Mouse (Mus musculus): ENCODE results near the gene Dbp. TPM values are rescaled to one million over a fixed set of nuclear protein-coding genes. Genes with fewer than 3 reads are reported as not detected.
A peak's percentile ranks its signal among the peaks of the same experiment; 100 is the strongest.

The Dbp gene
- total RNA-seq, 2 experiments from 2014 or later = 40.9 to 51.0 TPM

- DNase-seq (ENCODE audit: extremely low spot score in 1 of 2, low spot score in 2 of 2) = no peak
- intact Hi-C loops (cut with DNase I) = no loop called here
These were observed 3.4 kb downstream of the Dbp start for GRCm38 (mm10) chr7:45708221-45708761.

- intact Hi-C loops (cut with DNase I) = no loop called here
- DNase-seq (ENCODE audit: extremely low spot score in 1 of 2, low spot score in 2 of 2) = no peak
These were observed 4.1 kb downstream of the Dbp start for GRCm38 (mm10) chr7:45709036-45709435.

DNA sequence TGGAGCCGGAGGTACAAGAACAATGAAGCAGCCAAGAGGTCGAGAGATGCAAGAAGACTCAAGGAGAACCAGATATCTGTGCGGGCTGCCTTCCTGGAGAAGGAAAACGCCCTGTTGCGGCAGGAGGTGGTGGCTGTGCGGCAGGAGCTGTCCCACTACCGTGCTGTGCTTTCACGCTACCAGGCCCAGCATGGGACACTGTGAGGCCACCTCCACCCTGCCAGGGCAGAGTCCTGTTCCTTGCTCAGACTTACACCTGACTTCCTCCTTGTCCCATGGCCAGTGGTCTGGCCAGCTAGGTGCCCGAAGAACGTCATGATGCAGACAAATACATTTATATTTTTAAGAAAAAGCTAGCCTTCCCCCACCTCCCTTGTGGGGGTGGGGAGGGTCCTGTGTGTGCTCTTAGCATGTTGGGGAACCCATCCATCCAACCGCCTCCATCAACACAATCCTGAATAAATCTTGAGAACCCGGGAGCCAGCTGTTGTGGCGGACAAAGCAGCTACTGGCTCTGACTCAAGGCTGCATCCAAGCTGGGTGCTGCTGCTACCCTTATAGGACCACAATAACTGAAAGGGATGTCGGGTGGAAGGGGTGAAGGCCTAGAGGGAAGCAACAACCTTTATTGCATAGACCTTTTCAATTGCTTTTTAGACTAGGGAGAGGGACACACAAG, 4.9 kb downstream of the Dbp start:
- intact Hi-C loops (cut with DNase I) = no loop called here
- DNase-seq (ENCODE audit: extremely low spot score in 1 of 2, low spot score in 2 of 2) = no peak

- intact Hi-C loops (cut with DNase I) = no loop called here
- DNase-seq (ENCODE audit: extremely low spot score in 1 of 2, low spot score in 2 of 2) = peak in 1 of 2 experiments; percentile 36
These were observed 5.7 kb downstream of the Dbp start for GRCm38 (mm10) chr7:45710477-45711191.

- peak in 1 of 2 experiments; percentile 50 for DNase-seq (ENCODE audit: extremely low spot score in 1 of 2, low spot score in 2 of 2)
These were observed 6.6 kb downstream of the Dbp start for GRCm38 (mm10) chr7:45711316-45712021.

GRCm38 (mm10) chr7:45712022-45712757, 7.3 kb downstream of the Dbp start:
- DNase-seq (ENCODE audit: extremely low spot score in 1 of 2, low spot score in 2 of 2) = peak in 1 of 2 experiments; percentile 62
- intact Hi-C loops (cut with DNase I) = no loop called here

More at GRCm38 (mm10) chr7:45711316-45712021, 6.6 kb downstream of the Dbp start:
- intact Hi-C loops (cut with DNase I) = no loop called here

DNA sequence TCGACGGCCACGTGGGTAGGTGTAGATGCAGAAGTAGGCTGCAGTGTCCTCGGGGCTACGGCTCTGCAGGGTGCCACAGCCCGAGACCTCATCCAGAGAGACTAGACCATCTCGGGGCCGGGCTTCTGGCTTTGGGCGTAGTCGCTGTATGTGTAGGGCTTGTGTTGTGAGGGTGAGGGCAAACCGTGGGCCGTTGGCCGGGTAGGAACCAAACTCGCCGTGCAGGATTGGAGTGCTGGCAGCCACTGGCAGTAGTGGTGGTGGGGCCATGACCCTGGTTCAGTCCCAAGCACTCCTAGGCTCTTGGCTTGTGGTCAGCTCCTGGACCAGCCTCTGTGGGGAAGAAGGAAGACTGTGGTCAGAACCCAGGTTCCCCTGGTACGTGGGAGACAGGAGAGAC, 8.5 kb downstream of the Dbp start:
- intact Hi-C loops (cut with DNase I) = no loop called here
- peak in 1 of 2 experiments; percentile 48 for DNase-seq (ENCODE audit: extremely low spot score in 1 of 2, low spot score in 2 of 2)

GRCm38 (mm10) chr7:45713881-45714520, 9.1 kb downstream of the Dbp start:
- DNase-seq (ENCODE audit: extremely low spot score in 1 of 2, low spot score in 2 of 2) = no peak
- intact Hi-C loops (cut with DNase I) = no loop called here

DNA sequence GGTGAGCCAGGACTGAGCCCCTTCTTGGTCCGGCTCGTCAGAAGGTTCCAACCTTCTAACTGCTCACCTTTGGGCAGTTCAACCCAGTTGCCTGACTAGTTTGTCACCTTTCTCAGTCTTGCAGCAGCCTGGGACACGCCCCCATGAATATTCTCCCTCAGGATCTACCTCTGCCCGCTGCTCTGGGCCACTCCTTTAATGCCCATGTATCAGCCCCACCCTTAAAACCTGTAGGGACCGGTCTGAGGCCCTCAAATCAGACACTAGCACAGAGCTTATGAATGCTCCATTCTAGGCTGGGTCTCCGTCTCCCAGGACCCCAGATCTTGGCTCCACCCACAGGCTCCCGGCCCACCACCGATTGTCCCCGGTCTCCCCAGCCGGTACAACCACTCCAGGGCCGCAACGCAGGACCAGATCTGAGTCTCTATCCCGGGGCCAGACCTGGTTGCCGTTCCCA, 9.8 kb downstream of the Dbp start:
- intact Hi-C loops (cut with DNase I) = no loop called here
- DNase-seq (ENCODE audit: extremely low spot score in 1 of 2, low spot score in 2 of 2) = peak in 1 of 2 experiments; percentile 34

- intact Hi-C loops (cut with DNase I) = no loop called here
- peak; percentile 98 to 100 for DNase-seq (ENCODE audit: extremely low spot score in 1 of 2, low spot score in 2 of 2)
These were observed 10.3 kb downstream of the Dbp start, which contains the start of gene Rpl18 for GRCm38 (mm10) chr7:45715090-45715708. Gene Rpl18 (plus strand): TSS chr7:45715457.

- DNase-seq (ENCODE audit: extremely low spot score in 1 of 2, low spot score in 2 of 2) = no peak
- intact Hi-C loops (cut with DNase I) = no loop called here
These were observed 11.0 kb downstream of the Dbp start for GRCm38 (mm10) chr7:45715741-45716459.

- intact Hi-C loops (cut with DNase I) = no loop called here
- DNase-seq (ENCODE audit: extremely low spot score in 1 of 2, low spot score in 2 of 2) = no peak
These were observed 11.6 kb downstream of the Dbp start for GRCm38 (mm10) chr7:45716460-45716857.

DNA sequence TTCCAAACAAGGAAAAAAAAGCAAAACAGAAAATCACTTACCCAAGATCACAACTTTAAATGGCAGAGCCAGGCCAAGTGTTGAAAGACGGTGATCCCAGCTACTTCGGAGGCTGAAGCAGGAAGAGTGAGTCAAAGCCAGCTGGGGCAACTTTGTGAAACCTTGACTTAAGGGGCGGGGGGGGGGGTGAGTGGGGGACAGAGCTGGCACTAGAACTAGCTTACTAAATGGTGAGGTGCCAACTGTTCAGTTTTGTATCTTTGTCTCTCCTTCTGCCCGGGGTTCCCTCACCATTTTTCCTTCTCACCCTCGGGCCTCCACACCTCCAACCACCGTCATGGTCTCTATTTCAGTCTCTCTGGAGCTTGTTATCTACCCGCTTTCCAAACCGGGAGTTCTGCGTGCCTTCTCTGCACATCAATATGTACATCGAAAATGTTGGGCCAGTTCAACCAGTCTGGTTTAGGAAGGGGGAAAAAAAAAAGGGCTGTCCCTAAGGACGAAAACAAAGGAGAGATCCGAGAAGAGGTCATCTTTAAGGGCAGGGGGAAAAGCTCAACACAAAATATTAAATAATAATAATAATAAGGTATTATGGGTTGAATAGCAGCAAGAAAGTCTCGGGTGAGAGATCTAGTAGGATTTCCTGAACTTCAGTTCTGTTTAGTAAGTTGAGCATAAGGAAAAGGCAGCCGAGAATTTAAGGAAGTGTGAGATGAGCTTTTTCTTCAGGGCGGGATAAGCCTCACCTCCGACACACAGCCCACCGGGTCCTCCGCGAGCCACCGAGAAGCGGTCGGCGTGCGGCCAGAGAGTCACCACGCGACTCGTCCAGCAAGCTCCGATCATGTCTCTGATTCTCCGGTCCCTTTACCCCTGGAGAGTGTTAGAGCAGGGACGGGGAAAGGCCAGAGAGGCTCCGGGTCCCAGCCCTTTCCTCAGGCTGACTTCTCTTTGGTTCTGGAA, 12.3 kb downstream of the Dbp start:
- intact Hi-C loops (cut with DNase I) = no loop called here
- no peak for DNase-seq (ENCODE audit: extremely low spot score in 1 of 2, low spot score in 2 of 2)

- intact Hi-C loops (cut with DNase I) = no loop called here
- peak; percentile 99 to 100 for DNase-seq (ENCODE audit: extremely low spot score in 1 of 2, low spot score in 2 of 2)
These were observed 13.0 kb downstream of the Dbp start, which contains the start of gene Sphk2 for GRCm38 (mm10) chr7:45717918-45718297. Gene Sphk2 (minus strand): TSS chr7:45718002.

- intact Hi-C loops (cut with DNase I) = no loop called here
- DNase-seq (ENCODE audit: extremely low spot score in 1 of 2, low spot score in 2 of 2) = peak in 1 of 2 experiments; percentile 48
These were observed 13.4 kb downstream of the Dbp start for GRCm38 (mm10) chr7:45718331-45718730.

GRCm38 (mm10) chr7:45719180-45719579, 14.3 kb downstream of the Dbp start:
- intact Hi-C loops (cut with DNase I) = no loop called here
- peak in 1 of 2 experiments; percentile 31 for DNase-seq (ENCODE audit: extremely low spot score in 1 of 2, low spot score in 2 of 2)

Measured in left cerebral cortex, postnatal 10 days (tissue).